Mouse (Mus musculus): ENCODE results near the gene Apela. TPM values are rescaled to one million over a fixed set of nuclear protein-coding genes. Genes with fewer than 3 reads are reported as not detected.
"Not testable (repeated sequence)": the region's sequence is repeated elsewhere in the genome, so short reads cannot be mapped to it uniquely, and the experiment has no call there.

The Apela gene
- polyA plus RNA-seq, 1 experiment from 2014 or later: 1.1 TPM

GRCm38 (mm10) chr8:65033056-65033455, 4.1 kb downstream of the Apela start:
- no peak overlapping the region for H3K9ac ChIP-seq (replicated peaks; ENCODE audit: low read length)
- DNase-seq: no peak
- no peak overlapping the region for H3K4me2 ChIP-seq (ENCODE audit: low read length)
- H3K4me3 ChIP-seq (replicated peaks; ENCODE audit: low read depth, low read length): no peak overlapping the region
- H3K27me3 ChIP-seq (ENCODE audit: control insufficient read depth, insufficient read depth, low read length): no peaks in the 10 kb centered on the region
- no peak overlapping the region for H3K27ac ChIP-seq (replicated peaks; ENCODE audit: low read depth, low read length)
- 88% methylated on average over 13 of the region's 13 CpGs for WGBS
- peaks cover 12% of the 10 kb centered on the region; the same call in 1 of the 2 replicates for H3K4me1 ChIP-seq (ENCODE audit: control insufficient read depth, insufficient read depth, low read length)
- ATAC-seq (ENCODE audit: low FRiP score, low TSS enrichment): no peak
- no peaks in the 10 kb centered on the region for H3K36me3 ChIP-seq (ENCODE audit: control insufficient read depth, insufficient read depth, low read length)
- H3K9me3 ChIP-seq (ENCODE audit: control insufficient read depth, low read length): no peaks in the 10 kb centered on the region

- Histone ChIP-seq H3K36me3 (ENCODE audit: control insufficient read depth, insufficient read depth, low read length) (no peaks in the 10 kb centered on the region), H3K27ac (replicated peaks; ENCODE audit: low read depth, low read length) (no peak overlapping the region), H3K9ac (replicated peaks; ENCODE audit: low read length) (no peak overlapping the region), H3K9me3 (ENCODE audit: control insufficient read depth, low read length) (no peaks in the 10 kb centered on the region), H3K4me2 (ENCODE audit: low read length) (no peak overlapping the region), H3K4me3 (replicated peaks; ENCODE audit: low read depth, low read length) (no peak overlapping the region), H3K4me1 (ENCODE audit: control insufficient read depth, insufficient read depth, low read length) (peaks cover 8% of the 10 kb centered on the region; the same call in 1 of the 2 replicates), H3K27me3 (ENCODE audit: control insufficient read depth, insufficient read depth, low read length) (no peaks in the 10 kb centered on the region)
- 89% methylated on average over 1 of the region's 1 CpGs for WGBS
- DNase-seq (no peak), ATAC-seq (ENCODE audit: low FRiP score, low TSS enrichment) (no peak)
These were observed 5.0 kb downstream of the Apela start for GRCm38 (mm10) chr8:65032107-65032506.

GRCm38 (mm10) chr8:65030735-65031485, 6.2 kb downstream of the Apela start:
- Histone ChIP-seq H3K9ac (replicated peaks; ENCODE audit: low read length) (no peak overlapping the region), H3K4me1 (ENCODE audit: control insufficient read depth, insufficient read depth, low read length) (0 out of 2 replicates have a peak, but pooled peaks cover 3% of the 10 kb centered on the region), H3K9me3 (ENCODE audit: control insufficient read depth, low read length) (no peaks in the 10 kb centered on the region), H3K4me3 (replicated peaks; ENCODE audit: low read depth, low read length) (no peak overlapping the region), H3K36me3 (ENCODE audit: control insufficient read depth, insufficient read depth, low read length) (no peaks in the 10 kb centered on the region), H3K27ac (replicated peaks; ENCODE audit: low read depth, low read length) (no peak overlapping the region), H3K27me3 (ENCODE audit: control insufficient read depth, insufficient read depth, low read length) (no peaks in the 10 kb centered on the region), H3K4me2 (ENCODE audit: low read length) (no peak overlapping the region)
- ATAC-seq (ENCODE audit: low FRiP score, low TSS enrichment): no peak
- WGBS: 82% methylated on average over 4 of the region's 4 CpGs
- DNase-seq: no peak

- 91% methylated on average over 4 of the region's 4 CpGs for WGBS
These were observed 7.4 kb downstream of the Apela start for GRCm38 (mm10) chr8:65029776-65030175.

GRCm38 (mm10) chr8:65028959-65029686, 8.0 kb downstream of the Apela start:
- DNase-seq (no peak), ATAC-seq (ENCODE audit: low FRiP score, low TSS enrichment) (no peak)
- H3K36me3 ChIP-seq (ENCODE audit: control insufficient read depth, insufficient read depth, low read length): no peaks in the 10 kb centered on the region
- no peaks in the 10 kb centered on the region for H3K4me1 ChIP-seq (ENCODE audit: control insufficient read depth, insufficient read depth, low read length)
- 70% methylated on average over 12 of the region's 12 CpGs for WGBS
- H3K27ac ChIP-seq (replicated peaks; ENCODE audit: low read depth, low read length): no peak overlapping the region
- H3K9ac ChIP-seq (replicated peaks; ENCODE audit: low read length): no peak overlapping the region
- H3K9me3 ChIP-seq (ENCODE audit: control insufficient read depth, low read length): no peaks in the 10 kb centered on the region
- H3K4me3 ChIP-seq (replicated peaks; ENCODE audit: low read depth, low read length): no peak overlapping the region
- no peak overlapping the region for H3K4me2 ChIP-seq (ENCODE audit: low read length)
- H3K27me3 ChIP-seq (ENCODE audit: control insufficient read depth, insufficient read depth, low read length): no peaks in the 10 kb centered on the region

More at GRCm38 (mm10) chr8:65029776-65030175, 7.4 kb downstream of the Apela start:
- Histone ChIP-seq H3K4me3 (replicated peaks; ENCODE audit: low read depth, low read length) (no peak overlapping the region), H3K4me1 (ENCODE audit: control insufficient read depth, insufficient read depth, low read length) (no peaks in the 10 kb centered on the region), H3K4me2 (ENCODE audit: low read length) (no peak overlapping the region), H3K27me3 (ENCODE audit: control insufficient read depth, insufficient read depth, low read length) (no peaks in the 10 kb centered on the region), H3K36me3 (ENCODE audit: control insufficient read depth, insufficient read depth, low read length) (no peaks in the 10 kb centered on the region), H3K9me3 (ENCODE audit: control insufficient read depth, low read length) (no peaks in the 10 kb centered on the region), H3K27ac (replicated peaks; ENCODE audit: low read depth, low read length) (no peak overlapping the region), H3K9ac (replicated peaks; ENCODE audit: low read length) (no peak overlapping the region)
- DNase-seq: no peak
- no peak for ATAC-seq (ENCODE audit: low FRiP score, low TSS enrichment)

GRCm38 (mm10) chr8:65022485-65022884, 14.7 kb downstream of the Apela start:
- ATAC-seq (ENCODE audit: low FRiP score, low TSS enrichment): no peak; the same call in 1 of the 2 replicates
- Histone ChIP-seq H3K4me3 (replicated peaks; ENCODE audit: low read depth, low read length) (no peak overlapping the region), H3K36me3 (ENCODE audit: control insufficient read depth, insufficient read depth, low read length) (no peaks in the 10 kb centered on the region), H3K4me2 (ENCODE audit: low read length) (no peak overlapping the region), H3K4me1 (ENCODE audit: control insufficient read depth, insufficient read depth, low read length) (no peaks in the 10 kb centered on the region), H3K9me3 (ENCODE audit: control insufficient read depth, low read length) (no peaks in the 10 kb centered on the region), H3K9ac (replicated peaks; ENCODE audit: low read length) (no peak overlapping the region), H3K27ac (replicated peaks; ENCODE audit: low read depth, low read length) (no peak overlapping the region), H3K27me3 (ENCODE audit: control insufficient read depth, insufficient read depth, low read length) (no peaks in the 10 kb centered on the region)
- DNase-seq: peak; percentile 79
- WGBS: 49% methylated on average over 8 of the region's 8 CpGs

GRCm38 (mm10) chr8:65018423-65018822, 18.7 kb downstream of the Apela start, which contains the start of the genes Trim61 and Trim60:
Gene Trim61, minus strand, starts transcription at chr8:65018523.
Gene Trim60, minus strand, starts transcription at chr8:65018584.
- H3K36me3 ChIP-seq (ENCODE audit: control insufficient read depth, insufficient read depth, low read length): no peaks in the 10 kb centered on the region
- no peaks in the 10 kb centered on the region for H3K4me1 ChIP-seq (ENCODE audit: control insufficient read depth, insufficient read depth, low read length)
- no peaks in the 10 kb centered on the region for H3K27me3 ChIP-seq (ENCODE audit: control insufficient read depth, insufficient read depth, low read length)
- no peaks in the 10 kb centered on the region for H3K9me3 ChIP-seq (ENCODE audit: control insufficient read depth, low read length)
- DNase-seq (no peak), ATAC-seq (ENCODE audit: low FRiP score, low TSS enrichment) (no peak)
- H3K4me3 ChIP-seq (replicated peaks; ENCODE audit: low read depth, low read length): no peak within 1 kb of the TSS
- H3K4me2 ChIP-seq (ENCODE audit: low read length): no peak within 1 kb of the TSS
- no peak within 1 kb of the TSS for H3K27ac ChIP-seq (replicated peaks; ENCODE audit: low read depth, low read length)
- WGBS: 89% methylated on average over 8 of the region's 8 CpGs
- H3K9ac ChIP-seq (replicated peaks; ENCODE audit: low read length): no peak within 1 kb of the TSS

GRCm38 (mm10) chr8:65007616-65008015, 29.5 kb downstream of the Apela start:
- H3K27ac ChIP-seq (replicated peaks; ENCODE audit: low read depth, low read length); H3K36me3 ChIP-seq (ENCODE audit: control insufficient read depth, insufficient read depth, low read length); H3K4me2 ChIP-seq (ENCODE audit: low read length); H3K4me1 ChIP-seq (ENCODE audit: control insufficient read depth, insufficient read depth, low read length); DNase-seq; H3K4me3 ChIP-seq (replicated peaks; ENCODE audit: low read depth, low read length); H3K9me3 ChIP-seq (ENCODE audit: control insufficient read depth, low read length); H3K9ac ChIP-seq (replicated peaks; ENCODE audit: low read length); ATAC-seq (ENCODE audit: low FRiP score, low TSS enrichment); H3K27me3 ChIP-seq (ENCODE audit: control insufficient read depth, insufficient read depth, low read length): not testable (repeated sequence)
- WGBS: 82% methylated on average over 6 of the region's 6 CpGs
